Mouse (Mus musculus): ENCODE data around the gene Tmem37.

- TF ChIP-seq CTCF (conservative IDR thresholded peaks at IDR 0.05; ENCODE audit: low read length), result no peak
- TF ChIP-seq POU5F1 (IDR thresholded peaks at IDR 0.05; ENCODE audit: borderline replicate concordance, low read length), result no peak
These were observed 45.0 kb upstream of the Tmem37 start for GRCm38 (mm10) chr1:120118854-120119253.

Data from E14TG2a.4 (cell line).